Mouse (Mus musculus) C2C12 (cell line): Measurements from ENCODE around the gene Tulp2.

ENCODE experiments used
- CTCF ChIP-seq: IDR thresholded peaks from one replicate; pipeline ENCODE4 v1.5.1; 2011; ENCODE audit not compliant: control insufficient read depth, insufficient read depth, insufficient read length
- MYOG ChIP-seq: IDR thresholded peaks from one replicate; pipeline ENCODE4 v1.6.1; 2011; ENCODE audit not compliant: control insufficient read depth, insufficient read length; ENCODE audit errors: extremely low read depth
- USF1 ChIP-seq: IDR thresholded peaks from one replicate; pipeline ENCODE4 v1.6.1; 2011; ENCODE audit warnings: low read depth, mild to moderate bottlenecking, control low read depth, moderate library complexity

- TF ChIP-seq MYOG (no peak), CTCF (no peak), USF1 (no peak)
Measured at GRCm38 (mm10) chr7:45537602-45538001, 55.9 kb downstream of the Tulp2 start.
